Mouse (Mus musculus): ENCODE measurements around the gene Ttf1.

Ttf1 gene

GRCm38 (mm10) chr2:29124936-29125701 lies 65.1 kb downstream of the Ttf1 start:
- peak; percentile 97 for DNase-seq (ENCODE audit: low spot score)

- no peak for DNase-seq (ENCODE audit: low spot score)
Measured at GRCm38 (mm10) chr2:29130118-29130899, 70.2 kb downstream of the Ttf1 start.

- no peak for DNase-seq (ENCODE audit: low spot score)
Measured at GRCm38 (mm10) chr2:29135161-29135560, 75.1 kb downstream of the Ttf1 start.

Data from c-Kit-positive CD71-positive TER-119-positive erythroid progenitor cells, embryonic 14.5 days (primary cell).